Mouse (Mus musculus): ENCODE measurements around the gene Pde4a.

Pde4a gene

GRCm38 (mm10) chr9:21244428-21245112 is 79.1 kb downstream of the Pde4a start:
- WGBS = under 1% methylated on average over 71 of the region's 72 CpGs

GRCm38 (mm10) chr9:21245113-21245487 is 79.6 kb downstream of the Pde4a start:
- WGBS = 5% methylated on average over 16 of the region's 16 CpGs

- 89% methylated on average over 1 of the region's 1 CpGs for WGBS
These were observed 80.8 kb downstream of the Pde4a start for GRCm38 (mm10) chr9:21246342-21246741.

GRCm38 (mm10) chr9:21248326-21248725 is 82.8 kb downstream of the Pde4a start, which contains the start of gene S1pr5:
Gene S1pr5 (minus strand): TSS chr9:21248443.
- 5% methylated on average over 30 of the region's 30 CpGs for WGBS

- 50% methylated on average over 17 of the region's 17 CpGs for WGBS
These were observed 84.4 kb downstream of the Pde4a start for GRCm38 (mm10) chr9:21249629-21250508.

GRCm38 (mm10) chr9:21250509-21250908 is 85.0 kb downstream of the Pde4a start:
- WGBS = 62% methylated on average over 2 of the region's 2 CpGs

GRCm38 (mm10) chr9:21251116-21251735 is 85.7 kb downstream of the Pde4a start:
- WGBS = 79% methylated on average over 13 of the region's 13 CpGs

GRCm38 (mm10) chr9:21256349-21256748 is 90.8 kb downstream of the Pde4a start:
- 88% methylated on average over 4 of the region's 4 CpGs for WGBS

- 80% methylated on average over 6 of the region's 6 CpGs for WGBS
These were observed 95.1 kb downstream of the Pde4a start for GRCm38 (mm10) chr9:21260491-21261040.

- WGBS = 76% methylated on average over 2 of the region's 2 CpGs
These were observed 96.3 kb downstream of the Pde4a start for GRCm38 (mm10) chr9:21261831-21262230.
